Mouse (Mus musculus): ENCODE results near the gene Zc3h12c.

DNA sequence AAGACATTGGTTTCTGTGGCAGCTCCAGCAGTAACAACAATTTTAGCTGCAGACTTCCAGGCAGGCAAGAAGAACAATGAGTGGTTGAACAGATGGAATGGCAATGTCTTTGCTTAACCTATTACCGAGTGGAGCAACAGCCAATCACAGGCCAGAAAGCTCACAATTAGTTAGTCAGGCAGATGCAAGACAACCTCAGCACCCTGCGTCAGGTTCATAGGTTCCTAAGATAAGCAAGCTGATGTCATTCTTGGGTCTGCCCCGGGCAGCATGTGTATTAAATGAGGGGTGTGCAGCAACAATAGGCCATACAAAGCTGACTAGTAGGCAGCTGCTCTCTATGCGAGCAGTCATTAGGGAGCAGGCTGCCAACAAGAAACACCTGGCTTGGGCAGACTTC, 19.1 kb downstream of the Zc3h12c start:
- no peak for TF ChIP-seq CTCF (IDR thresholded peaks at IDR 0.05)
- TF ChIP-seq EP300 (IDR thresholded peaks at IDR 0.05): no peak

All from lung, postnatal 0 days (tissue).